Mouse (Mus musculus): Measurements from ENCODE around the gene Pcolce. TPM values are rescaled to one million over a fixed set of nuclear protein-coding genes. Genes with fewer than 3 reads are reported as not detected.
"Not testable (repeated sequence)": the region's sequence is repeated elsewhere in the genome, so short reads cannot be mapped to it uniquely, and the experiment has no call there.

The Pcolce gene
- polyA plus RNA-seq, 1 experiment = 89.9 TPM

- Histone ChIP-seq H3K27ac (replicated peaks; ENCODE audit: low read depth, low read length) (no peak within 1 kb of the TSS), H3K4me1 (ENCODE audit: control insufficient read depth, insufficient read depth, insufficient read length, low read length) (0 out of 2 replicates have a peak, but pooled peaks cover 2% of the 10 kb centered on the region), H3K4me3 (ENCODE audit: insufficient read depth, low read depth, low read length) (no peak within 1 kb of the TSS)
Measured at GRCm38 (mm10) chr5:137641054-137641453, 27.5 kb upstream of the Pcolce start, which contains the start of gene Sap25. Gene Sap25, plus strand, starts transcription at chr5:137641334.

- Histone ChIP-seq H3K4me3 (ENCODE audit: insufficient read depth, low read depth, low read length) (no peak overlapping the region), H3K27ac (replicated peaks; ENCODE audit: low read depth, low read length) (no peak overlapping the region), H3K4me1 (ENCODE audit: control insufficient read depth, insufficient read depth, insufficient read length, low read length) (0 out of 2 replicates have a peak, but pooled peaks cover 2% of the 10 kb centered on the region)
Measured at GRCm38 (mm10) chr5:137639472-137639871, 25.9 kb upstream of the Pcolce start.

GRCm38 (mm10) chr5:137633397-137634084, 20.0 kb upstream of the Pcolce start:
- H3K4me3 ChIP-seq (ENCODE audit: insufficient read depth, low read depth, low read length) = no peak overlapping the region
- H3K4me1 ChIP-seq (ENCODE audit: control insufficient read depth, insufficient read depth, insufficient read length, low read length) = peaks cover 16% of the 10 kb centered on the region
- no peak overlapping the region for H3K27ac ChIP-seq (replicated peaks; ENCODE audit: low read depth, low read length)

- peak overlapping the region; percentile 82 for H3K4me3 ChIP-seq (ENCODE audit: insufficient read depth, low read depth, low read length)
- peak overlapping the region; percentile 78 for H3K27ac ChIP-seq (replicated peaks; ENCODE audit: low read depth, low read length)
- H3K4me1 ChIP-seq (ENCODE audit: control insufficient read depth, insufficient read depth, insufficient read length, low read length) = peaks cover 16% of the 10 kb centered on the region
Measured at GRCm38 (mm10) chr5:137631591-137631990, 18.0 kb upstream of the Pcolce start.

GRCm38 (mm10) chr5:137631171-137631570, 17.6 kb upstream of the Pcolce start:
- H3K4me3 ChIP-seq (ENCODE audit: insufficient read depth, low read depth, low read length) = peak overlapping the region; percentile 82
- H3K4me1 ChIP-seq (ENCODE audit: control insufficient read depth, insufficient read depth, insufficient read length, low read length) = peaks cover 16% of the 10 kb centered on the region
- H3K27ac ChIP-seq (replicated peaks; ENCODE audit: low read depth, low read length) = peak overlapping the region; percentile 78

- H3K4me1 ChIP-seq (ENCODE audit: control insufficient read depth, insufficient read depth, insufficient read length, low read length) = peaks cover 16% of the 10 kb centered on the region
- peak overlapping the region; percentile 82 for H3K4me3 ChIP-seq (ENCODE audit: insufficient read depth, low read depth, low read length)
- peak overlapping the region; percentile 78 for H3K27ac ChIP-seq (replicated peaks; ENCODE audit: low read depth, low read length)
Measured at GRCm38 (mm10) chr5:137630602-137631001, 17.0 kb upstream of the Pcolce start.

- H3K4me3 ChIP-seq (ENCODE audit: insufficient read depth, low read depth, low read length) = peak overlapping the region; percentile 82
- H3K4me1 ChIP-seq (ENCODE audit: control insufficient read depth, insufficient read depth, insufficient read length, low read length) = peaks cover 16% of the 10 kb centered on the region
- peak overlapping the region; percentile 45 for H3K27ac ChIP-seq (replicated peaks; ENCODE audit: low read depth, low read length)
Measured at GRCm38 (mm10) chr5:137629906-137630545, 16.4 kb upstream of the Pcolce start.

GRCm38 (mm10) chr5:137629306-137629721, 15.7 kb upstream of the Pcolce start:
- Histone ChIP-seq H3K4me1 (ENCODE audit: control insufficient read depth, insufficient read depth, insufficient read length, low read length) (peaks cover 16% of the 10 kb centered on the region), H3K27ac (replicated peaks; ENCODE audit: low read depth, low read length) (peak overlapping the region; percentile 45), H3K4me3 (ENCODE audit: insufficient read depth, low read depth, low read length) (peak overlapping the region; percentile 82)

GRCm38 (mm10) chr5:137628498-137629305, 15.1 kb upstream of the Pcolce start, which contains the start of the genes Fbxo24, Lrch4 and Gm20605:
Gene Fbxo24, minus strand, starts transcription at chr5:137629002.
Gene Lrch4, plus strand, starts transcription at chr5:137629121.
Gene Gm20605, plus strand, starts transcription at chr5:137629175.
- Histone ChIP-seq H3K4me3 (ENCODE audit: insufficient read depth, low read depth, low read length) (peak within 1 kb of the TSS; percentile 82), H3K4me1 (ENCODE audit: control insufficient read depth, insufficient read depth, insufficient read length, low read length) (peaks cover 16% of the 10 kb centered on the region), H3K27ac (replicated peaks; ENCODE audit: low read depth, low read length) (peak within 1 kb of the TSS; percentile 88)

GRCm38 (mm10) chr5:137627991-137628390, 14.4 kb upstream of the Pcolce start:
- H3K4me1 ChIP-seq (ENCODE audit: control insufficient read depth, insufficient read depth, insufficient read length, low read length) = peaks cover 16% of the 10 kb centered on the region
- H3K4me3 ChIP-seq (ENCODE audit: insufficient read depth, low read depth, low read length) = peak overlapping the region; percentile 76

GRCm38 (mm10) chr5:137623937-137624530, 10.4 kb upstream of the Pcolce start:
- H3K27ac ChIP-seq (replicated peaks; ENCODE audit: low read depth, low read length) = no peak overlapping the region
- no peak overlapping the region for H3K4me3 ChIP-seq (ENCODE audit: insufficient read depth, low read depth, low read length)
- no peaks in the 10 kb centered on the region for H3K4me1 ChIP-seq (ENCODE audit: control insufficient read depth, insufficient read depth, insufficient read length, low read length)

More at GRCm38 (mm10) chr5:137627991-137628390, 14.4 kb upstream of the Pcolce start:
- peak overlapping the region; percentile 88 for H3K27ac ChIP-seq (replicated peaks; ENCODE audit: low read depth, low read length)

GRCm38 (mm10) chr5:137615347-137615746, 1.8 kb upstream of the Pcolce start:
- Histone ChIP-seq H3K27ac (replicated peaks; ENCODE audit: low read depth, low read length) (no peak overlapping the region), H3K4me1 (ENCODE audit: control insufficient read depth, insufficient read depth, insufficient read length, low read length) (peaks cover 10% of the 10 kb centered on the region), H3K4me3 (ENCODE audit: insufficient read depth, low read depth, low read length) (no peak overlapping the region)

- H3K4me3 ChIP-seq (ENCODE audit: insufficient read depth, low read depth, low read length); H3K27ac ChIP-seq (replicated peaks; ENCODE audit: low read depth, low read length): not testable (repeated sequence)
- H3K4me1 ChIP-seq (ENCODE audit: control insufficient read depth, insufficient read depth, insufficient read length, low read length) = peaks cover 13% of the 10 kb centered on the region
Measured at GRCm38 (mm10) chr5:137614921-137615320, 1.3 kb upstream of the Pcolce start.

GRCm38 (mm10) chr5:137613076-137613475, 508 bp downstream of the Pcolce start:
- H3K4me3 ChIP-seq (ENCODE audit: insufficient read depth, low read depth, low read length) = no peak overlapping the region
- H3K27ac ChIP-seq (replicated peaks; ENCODE audit: low read depth, low read length) = peak overlapping the region; percentile 55
- peaks cover 20% of the 10 kb centered on the region for H3K4me1 ChIP-seq (ENCODE audit: control insufficient read depth, insufficient read depth, insufficient read length, low read length)
